Mouse (Mus musculus) embryonic facial prominence, embryonic 12.5 days (tissue): ENCODE results near the gene Asl. TPM values are rescaled to one million over a fixed set of nuclear protein-coding genes. Genes with fewer than 3 reads are reported as not detected.
A peak's percentile ranks its signal among the peaks of the same experiment; 100 is the strongest.

Experiments
- ATAC-seq: fragments of 200-750 bp; cut with Nextera tagmentation; 2 replicates; pipeline ENCODE4 v1.8.0; 2017; ENCODE audit not compliant: insufficient number of reproducible peaks, insufficient read depth, low FRiP score, low TSS enrichment
- H3K27ac ChIP-seq: fragments of 300-500 bp; sonication (generic); 2 replicates; pipeline ENCODE4 v1.5.1; 2016; ENCODE audit warnings: mild to moderate bottlenecking
- H3K27me3 ChIP-seq: fragments of 300-500 bp; sonication (generic); 2 replicates; pipeline ENCODE4 v1.6.1; 2016; ENCODE audit warnings: mild to moderate bottlenecking, moderate library complexity
- H3K36me3 ChIP-seq: fragments of 300-500 bp; sonication (generic); 2 replicates; pipeline ENCODE4 v1.6.1; 2016; ENCODE audit warnings: mild to moderate bottlenecking
- H3K4me1 ChIP-seq: fragments of 300-500 bp; sonication (generic); 2 replicates; pipeline ENCODE4 v1.6.1; 2016
- H3K4me2 ChIP-seq: fragments of 300-500 bp; sonication (generic); replicated peaks from 2 replicates; pipeline ENCODE4 v1.6.1; 2016; ENCODE audit warnings: mild to moderate bottlenecking, moderate library complexity
- H3K4me3 ChIP-seq: fragments of 300-500 bp; sonication (generic); 2 replicates; pipeline ENCODE4 v1.5.1; 2016; ENCODE audit warnings: mild to moderate bottlenecking
- H3K9ac ChIP-seq: fragments of 300-500 bp; sonication (generic); 2 replicates; pipeline ENCODE4 v1.6.1; 2016; ENCODE audit warnings: mild to moderate bottlenecking, moderate library complexity
- H3K9me3 ChIP-seq: fragments of 300-500 bp; sonication (generic); 2 replicates; pipeline ENCODE4 v1.6.1; 2016; ENCODE audit warnings: mild to moderate bottlenecking, moderate library complexity
- WGBS: fragments of 180-500 bp; shearing (Covaris S2); methylation state at CpG from one replicate; pipeline ENCODE4 v1.1.7; 2016; 5-methylcytosine and 5-hydroxymethylcytosine counted together
- polyA plus RNA-seq: library from polyadenylated mRNA; unstranded; fragments of >200 nt; fragmentation: Nextera tagmentation; extraction: Ambion mirVana; gene quantifications from 2 replicates; pipeline ENCODE4 v1.2.1, GENCODE M21; 2016

Asl gene
- polyA plus RNA-seq, 1 experiment from 2014 or later: 24.0 TPM

DNA sequence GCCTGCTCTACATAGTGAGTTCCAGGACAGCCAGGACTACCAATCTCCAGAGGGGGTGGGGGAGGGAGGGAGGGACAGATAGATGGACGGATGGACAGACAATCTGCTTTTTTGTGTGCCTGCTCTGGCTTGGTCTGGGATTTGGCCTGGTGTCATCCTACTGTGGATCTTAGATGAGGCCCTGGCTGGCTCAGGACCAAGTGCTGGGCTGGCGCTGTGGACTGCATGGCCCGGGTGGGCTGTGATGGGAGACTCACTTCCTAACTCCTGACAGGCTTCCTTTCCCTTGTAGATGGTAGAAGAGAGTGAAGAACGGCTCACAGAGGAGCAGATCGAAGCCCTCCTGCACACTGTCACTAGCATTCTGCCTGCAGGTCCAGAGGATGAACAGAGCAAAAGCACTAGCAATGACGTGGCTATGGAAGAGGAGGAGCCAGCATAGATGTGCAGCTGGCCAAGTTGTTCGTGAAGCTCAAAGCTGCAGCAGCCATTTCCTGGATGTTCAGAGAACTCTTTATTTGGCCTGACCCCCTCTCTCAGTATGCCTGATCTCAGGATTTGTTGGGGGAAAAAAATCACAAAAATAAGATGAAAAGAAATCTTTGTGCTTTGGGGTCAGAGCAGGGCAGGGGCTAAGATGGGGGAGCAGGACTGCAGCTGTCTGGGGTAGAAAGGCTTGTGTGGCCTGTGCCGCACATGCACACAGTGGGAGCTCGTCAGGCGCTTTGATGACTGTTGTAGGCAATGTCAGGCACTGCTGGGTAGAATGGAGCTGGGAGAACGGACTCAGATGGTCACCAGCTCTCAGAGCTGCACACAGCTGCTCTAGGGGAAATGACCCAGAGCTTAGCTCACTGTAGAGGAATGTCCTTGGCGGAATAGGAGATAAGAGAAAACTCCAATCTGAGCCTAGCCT, 30.6 kb upstream of the Asl start:
- H3K27me3 ChIP-seq: no peaks in the 10 kb centered on the region
- H3K36me3 ChIP-seq: peaks cover 15% of the 10 kb centered on the region
- ATAC-seq: 0 out of 2 replicates have a peak, but pooled peaks have one; percentile 47

DNA sequence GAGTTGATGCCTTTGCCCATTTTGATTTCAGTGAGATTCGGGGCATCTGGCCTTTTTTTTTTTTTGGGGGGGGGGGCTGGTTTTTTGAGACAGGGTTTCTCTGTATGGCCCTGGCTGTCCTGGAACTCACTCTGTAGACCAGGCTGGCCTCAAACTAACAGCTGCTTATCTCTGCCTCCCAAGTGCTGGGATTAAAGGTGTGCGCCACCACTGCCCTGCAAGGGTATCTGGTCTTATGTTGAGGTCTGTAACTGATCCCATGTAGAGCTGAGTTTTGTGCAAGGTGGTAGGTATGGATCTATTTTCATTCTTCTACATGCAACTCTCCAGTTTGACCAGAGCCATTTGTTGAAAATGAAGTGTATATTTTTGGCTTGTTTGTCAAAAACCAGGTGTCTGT, 27.3 kb upstream of the Asl start:
- ATAC-seq: no peak
- Histone ChIP-seq H3K27ac (no peak overlapping the region), H3K4me1 (no peaks in the 10 kb centered on the region), H3K36me3 (peaks cover 30% of the 10 kb centered on the region), H3K27me3 (no peaks in the 10 kb centered on the region), H3K4me2 (no peak overlapping the region), H3K4me3 (no peak overlapping the region), H3K9me3 (no peaks in the 10 kb centered on the region), H3K9ac (no peak overlapping the region)
- WGBS: 82% methylated on average over 2 of the region's 2 CpGs

More for the DNA sequence above, 30.6 kb upstream of the Asl start:
- H3K9ac ChIP-seq: no peak overlapping the region
- H3K27ac ChIP-seq: no peak overlapping the region
- no peak overlapping the region for H3K4me3 ChIP-seq
- no peaks in the 10 kb centered on the region for H3K4me1 ChIP-seq
- 74% methylated on average over 12 of the region's 12 CpGs for WGBS
- no peaks in the 10 kb centered on the region for H3K9me3 ChIP-seq
- no peak overlapping the region for H3K4me2 ChIP-seq

DNA sequence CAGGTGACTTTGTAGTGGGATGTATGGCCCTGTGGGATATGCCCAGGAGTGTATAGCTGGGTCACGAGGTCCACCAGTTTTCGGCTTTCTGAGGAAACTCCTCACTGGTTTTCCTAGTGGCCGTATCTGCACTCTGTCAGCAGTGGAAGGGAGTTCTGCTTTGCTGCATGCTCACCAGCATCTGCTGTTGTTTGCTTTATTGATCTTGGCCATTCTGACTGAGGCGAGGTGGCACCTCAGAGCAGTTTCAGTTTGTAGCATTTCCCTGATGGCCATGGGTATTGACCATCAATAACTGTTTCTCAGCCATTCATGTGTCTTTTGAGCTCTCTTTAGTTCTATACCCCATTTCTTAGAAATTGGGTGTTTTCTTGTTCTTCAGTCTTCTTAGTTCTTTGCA, 26.6 kb upstream of the Asl start:
- H3K4me2 ChIP-seq: no peak overlapping the region
- no peak overlapping the region for H3K9ac ChIP-seq
- no peaks in the 10 kb centered on the region for H3K9me3 ChIP-seq
- no peak for ATAC-seq
- WGBS: 90% methylated on average over 4 of the region's 4 CpGs
- H3K27ac ChIP-seq: no peak overlapping the region
- H3K27me3 ChIP-seq: no peaks in the 10 kb centered on the region
- H3K4me1 ChIP-seq: no peaks in the 10 kb centered on the region
- H3K36me3 ChIP-seq: peaks cover 33% of the 10 kb centered on the region
- H3K4me3 ChIP-seq: no peak overlapping the region

DNA sequence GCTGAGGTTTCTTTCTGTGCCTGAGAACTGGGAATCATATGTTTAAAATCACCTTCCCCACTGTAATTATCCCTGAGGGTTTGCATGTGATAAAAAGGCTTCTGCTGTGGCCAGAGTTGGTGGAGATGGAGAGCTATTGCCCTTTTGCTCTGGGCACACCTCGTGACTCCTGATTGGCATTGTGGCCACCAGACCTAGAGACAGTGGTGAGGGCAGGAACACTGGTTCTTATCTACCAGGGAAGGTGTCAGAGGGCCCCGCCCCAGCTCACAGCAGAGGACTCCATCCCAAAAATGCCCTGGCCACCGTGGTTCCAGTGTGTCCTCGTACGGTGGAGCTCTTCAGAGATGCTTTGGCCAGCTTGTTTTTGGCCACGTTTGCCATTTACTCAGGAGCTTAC, 23.9 kb upstream of the Asl start:
- no peaks in the 10 kb centered on the region for H3K27me3 ChIP-seq
- H3K9me3 ChIP-seq: no peaks in the 10 kb centered on the region
- H3K9ac ChIP-seq: no peak overlapping the region
- no peaks in the 10 kb centered on the region for H3K4me1 ChIP-seq
- peaks cover 30% of the 10 kb centered on the region for H3K36me3 ChIP-seq
- no peak overlapping the region for H3K27ac ChIP-seq
- no peak for ATAC-seq
- no peak overlapping the region for H3K4me2 ChIP-seq
- no peak overlapping the region for H3K4me3 ChIP-seq
- 90% methylated on average over 6 of the region's 6 CpGs for WGBS

DNA sequence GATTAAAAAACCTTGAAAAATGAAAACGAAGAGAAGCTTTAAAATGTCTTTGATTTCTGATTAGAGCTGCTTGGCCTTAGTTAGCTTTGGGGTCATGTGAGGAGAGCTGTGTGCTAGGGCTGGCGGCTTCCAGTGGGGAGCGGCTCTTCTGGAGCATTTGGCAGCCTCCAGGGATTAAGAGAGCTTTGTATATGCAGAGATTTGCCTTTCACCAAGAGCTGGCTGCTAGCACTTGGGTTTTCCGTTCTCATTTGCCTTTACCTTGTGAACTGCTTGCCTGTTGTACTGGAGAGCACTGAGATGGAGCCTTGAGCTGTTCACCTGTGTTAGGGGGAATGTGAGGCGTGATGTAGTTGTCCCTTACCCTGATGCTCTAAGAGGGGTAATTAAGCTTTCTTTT, 23.5 kb upstream of the Asl start:
- Histone ChIP-seq H3K4me3 (no peak overlapping the region), H3K27ac (no peak overlapping the region), H3K9me3 (no peaks in the 10 kb centered on the region), H3K27me3 (no peaks in the 10 kb centered on the region), H3K4me1 (no peaks in the 10 kb centered on the region), H3K36me3 (peaks cover 30% of the 10 kb centered on the region), H3K9ac (no peak overlapping the region), H3K4me2 (no peak overlapping the region)
- WGBS: 78% methylated on average over 5 of the region's 5 CpGs
- no peak for ATAC-seq

DNA sequence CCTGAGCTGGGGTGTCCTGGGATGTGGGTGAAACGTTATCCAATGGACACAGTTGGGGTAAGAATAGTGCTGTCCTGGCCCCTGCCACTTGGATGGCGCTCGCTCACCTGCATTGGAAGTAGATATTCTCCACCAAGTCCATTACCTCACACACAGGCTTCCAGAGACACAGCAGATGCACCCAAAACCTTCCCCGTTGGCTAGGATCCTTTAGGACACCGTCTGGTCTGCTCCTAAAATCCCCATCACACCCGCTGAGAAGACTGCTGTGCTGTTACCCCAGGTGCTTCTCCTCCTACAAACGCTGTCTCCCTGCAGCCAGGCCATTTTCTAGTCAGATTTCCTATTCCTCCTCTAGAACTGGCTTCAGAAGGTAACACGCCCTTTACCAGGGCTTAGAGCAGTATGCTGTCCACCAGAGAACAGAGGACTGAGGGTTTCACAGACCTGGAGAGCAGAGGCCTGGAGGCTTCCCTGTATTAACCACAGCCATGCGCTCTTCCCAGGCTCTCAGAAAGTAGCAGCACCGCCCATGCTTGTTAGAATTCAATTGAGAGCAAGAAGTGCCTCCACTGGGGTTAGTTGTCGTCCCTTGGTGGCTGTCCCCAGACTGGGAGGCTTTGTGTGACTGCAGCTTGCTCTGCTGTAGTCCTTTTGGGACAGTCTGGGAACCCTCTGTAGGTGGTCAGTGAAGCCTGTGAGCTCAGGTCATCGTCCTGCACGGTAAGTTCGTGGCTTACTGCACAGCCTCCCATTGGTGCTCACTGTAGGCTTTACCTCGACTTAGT, 22.2 kb upstream of the Asl start:
- Histone ChIP-seq H3K27ac (no peak overlapping the region), H3K27me3 (no peaks in the 10 kb centered on the region), H3K4me3 (no peak overlapping the region), H3K9me3 (no peaks in the 10 kb centered on the region), H3K9ac (no peak overlapping the region), H3K4me1 (no peaks in the 10 kb centered on the region), H3K4me2 (no peak overlapping the region), H3K36me3 (peaks cover 38% of the 10 kb centered on the region)
- WGBS: 82% methylated on average over 15 of the region's 15 CpGs
- no peak for ATAC-seq

DNA sequence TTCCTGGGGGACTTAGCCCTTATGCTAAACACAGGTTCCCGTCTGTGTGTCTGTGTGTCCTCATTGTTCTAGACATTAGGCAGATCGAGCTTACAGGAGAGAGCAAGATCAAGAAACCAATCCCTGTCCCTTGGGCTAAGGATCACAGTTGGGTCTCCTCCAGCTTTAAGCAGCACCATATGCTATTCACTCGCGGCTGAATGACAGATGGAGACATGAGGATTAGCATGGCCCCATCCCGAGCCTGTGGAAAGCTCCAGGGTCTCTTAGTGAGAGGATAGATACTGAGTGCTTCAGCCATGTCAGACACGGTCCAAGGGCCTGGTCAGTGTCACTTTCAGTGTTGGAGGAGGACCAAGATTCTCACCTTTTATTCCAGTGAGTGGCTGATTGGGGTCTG, 21.4 kb upstream of the Asl start:
- 66% methylated on average over 6 of the region's 6 CpGs for WGBS
- no peaks in the 10 kb centered on the region for H3K4me1 ChIP-seq
- H3K9me3 ChIP-seq: no peaks in the 10 kb centered on the region
- H3K4me3 ChIP-seq: no peak overlapping the region
- no peak for ATAC-seq
- peaks cover 46% of the 10 kb centered on the region for H3K36me3 ChIP-seq
- H3K4me2 ChIP-seq: no peak overlapping the region
- H3K9ac ChIP-seq: no peak overlapping the region
- no peaks in the 10 kb centered on the region for H3K27me3 ChIP-seq
- no peak overlapping the region for H3K27ac ChIP-seq

DNA sequence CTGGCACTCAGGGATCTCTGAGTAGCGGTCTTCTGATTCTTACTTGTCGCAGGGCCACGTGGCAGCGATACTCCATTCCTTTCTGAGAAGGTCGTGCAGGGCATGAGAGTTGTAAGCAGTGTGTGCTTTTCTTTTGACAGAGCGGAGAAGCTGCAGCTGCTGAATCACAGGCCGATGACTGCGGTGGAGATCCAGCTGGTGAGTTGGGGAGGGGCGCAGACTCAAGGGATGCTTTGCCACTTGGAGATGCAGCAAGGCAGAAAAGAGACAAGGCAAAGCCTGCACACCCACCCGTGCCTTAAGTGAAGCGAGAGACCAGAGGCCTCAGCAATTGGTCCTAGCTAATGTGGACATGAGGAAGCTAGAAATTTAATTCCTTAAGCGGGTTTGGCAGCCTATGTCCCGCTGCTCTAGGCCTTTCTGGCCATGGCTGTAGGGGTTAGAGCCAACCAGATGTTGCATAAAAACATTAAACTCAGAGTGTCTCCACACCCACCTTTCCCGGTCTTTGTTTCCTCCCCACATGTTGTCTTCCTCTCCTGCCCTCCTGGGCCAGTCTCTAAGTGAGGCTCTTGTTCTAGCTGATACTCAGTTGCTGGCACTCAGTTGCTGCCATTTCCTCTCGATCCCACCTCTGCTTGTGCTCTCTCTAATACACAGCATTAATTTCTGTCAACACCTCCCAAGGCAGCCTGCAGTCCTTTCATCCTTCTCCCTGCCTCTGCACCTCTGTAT, 19.9 kb upstream of the Asl start:
- ATAC-seq: no peak
- H3K4me1 ChIP-seq: no peaks in the 10 kb centered on the region
- H3K9me3 ChIP-seq: no peaks in the 10 kb centered on the region
- H3K36me3 ChIP-seq: peaks cover 47% of the 10 kb centered on the region
- 87% methylated on average over 15 of the region's 15 CpGs for WGBS
- no peak overlapping the region for H3K9ac ChIP-seq
- no peak overlapping the region for H3K4me2 ChIP-seq
- H3K27ac ChIP-seq: no peak overlapping the region
- no peaks in the 10 kb centered on the region for H3K27me3 ChIP-seq
- no peak overlapping the region for H3K4me3 ChIP-seq

DNA sequence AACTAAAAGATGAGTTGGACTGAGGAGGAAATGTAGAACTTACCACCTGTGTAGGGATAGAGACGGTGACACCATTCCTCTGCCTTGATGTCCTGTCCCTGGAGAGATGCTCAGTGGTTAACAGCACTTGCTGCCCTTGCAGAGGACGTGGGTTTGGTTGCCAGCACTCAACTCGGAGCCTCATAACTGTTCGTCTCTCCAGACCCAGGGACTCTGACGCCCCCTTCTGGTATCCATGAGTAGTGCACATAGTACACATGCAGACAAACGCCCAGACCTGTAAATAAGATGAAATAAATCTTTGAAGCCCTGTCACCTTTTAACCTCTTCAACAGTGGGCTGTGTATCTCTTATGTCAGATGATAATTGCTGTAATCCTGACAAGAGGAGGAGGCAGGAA, 18.0 kb upstream of the Asl start:
- H3K9ac ChIP-seq: no peak overlapping the region
- no peak overlapping the region for H3K4me2 ChIP-seq
- H3K4me3 ChIP-seq: no peak overlapping the region
- H3K27me3 ChIP-seq: no peaks in the 10 kb centered on the region
- no peak overlapping the region for H3K27ac ChIP-seq
- H3K9me3 ChIP-seq: no peaks in the 10 kb centered on the region
- ATAC-seq: no peak
- peaks cover 59% of the 10 kb centered on the region for H3K36me3 ChIP-seq
- H3K4me1 ChIP-seq: no peaks in the 10 kb centered on the region
- 80% methylated on average over 6 of the region's 6 CpGs for WGBS

DNA sequence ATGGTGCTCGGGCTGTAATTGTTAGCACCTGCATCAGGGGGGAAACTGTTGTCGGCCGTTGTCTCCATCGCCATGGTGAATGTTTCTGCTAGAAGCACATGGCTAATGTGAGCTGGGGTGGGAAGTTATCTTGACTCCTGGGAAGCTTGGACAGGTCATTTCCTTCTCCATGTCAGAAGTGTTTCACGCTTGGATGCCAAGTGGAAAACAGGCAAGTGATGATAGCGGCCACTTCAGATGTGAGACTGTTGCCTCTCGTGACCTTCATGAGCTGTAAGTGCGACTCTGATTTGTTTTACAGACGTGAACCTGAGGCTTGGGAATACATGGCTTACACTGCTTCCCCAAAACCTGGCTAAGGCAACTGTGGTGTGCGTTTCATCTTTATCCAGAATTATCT, 17.5 kb upstream of the Asl start:
- no peak overlapping the region for H3K4me3 ChIP-seq
- H3K9ac ChIP-seq: no peak overlapping the region
- H3K4me1 ChIP-seq: no peaks in the 10 kb centered on the region
- WGBS: 80% methylated on average over 10 of the region's 10 CpGs
- no peak overlapping the region for H3K4me2 ChIP-seq
- H3K27me3 ChIP-seq: no peaks in the 10 kb centered on the region
- no peak for ATAC-seq
- H3K36me3 ChIP-seq: peaks cover 58% of the 10 kb centered on the region
- no peak overlapping the region for H3K27ac ChIP-seq
- no peaks in the 10 kb centered on the region for H3K9me3 ChIP-seq

DNA sequence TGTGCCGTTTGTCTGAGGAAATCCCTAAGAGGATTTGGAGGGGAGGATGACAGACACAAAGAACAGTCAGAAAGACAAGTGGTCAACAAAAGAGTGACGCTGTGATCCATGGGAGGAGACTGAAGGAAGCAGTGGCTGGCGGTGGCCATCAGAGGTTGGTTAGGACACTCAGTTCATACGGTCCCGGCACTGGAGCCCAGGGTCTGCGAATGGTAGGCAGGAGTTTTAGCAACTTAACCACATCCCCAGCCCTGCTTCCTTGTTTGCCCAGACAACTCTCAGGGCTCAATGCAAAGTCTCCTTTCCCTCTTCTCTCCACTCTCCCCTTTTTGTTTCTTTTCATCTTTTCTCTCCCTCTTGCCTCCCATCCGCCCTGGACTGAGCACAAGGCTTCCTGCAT, 17.1 kb upstream of the Asl start:
- Histone ChIP-seq H3K27ac (no peak overlapping the region), H3K4me3 (no peak overlapping the region), H3K4me1 (no peaks in the 10 kb centered on the region), H3K9me3 (no peaks in the 10 kb centered on the region), H3K27me3 (no peaks in the 10 kb centered on the region), H3K9ac (no peak overlapping the region), H3K36me3 (peaks cover 56% of the 10 kb centered on the region), H3K4me2 (no peak overlapping the region)
- 87% methylated on average over 7 of the region's 7 CpGs for WGBS
- no peak for ATAC-seq
